Mouse (Mus musculus) lung, embryonic 15.5 days (tissue): Measurements from ENCODE around the gene Cblc. TPM values are rescaled to one million over a fixed set of nuclear protein-coding genes. Genes with fewer than 3 reads are reported as not detected.
"Not testable (repeated sequence)": the region's sequence is repeated elsewhere in the genome, so short reads cannot be mapped to it uniquely, and the experiment has no call there.

ENCODE experiments used
- ATAC-seq: fragments of 200-750 bp; cut with Nextera tagmentation; 2 replicates; pipeline ENCODE4 v1.8.0; 2017; ENCODE audit warnings: moderate number of reproducible peaks, borderline replicate concordance; ENCODE audit not compliant: low FRiP score, low TSS enrichment; ENCODE audit errors: extremely low read depth
- H3K27ac ChIP-seq: fragments of 300-500 bp; sonication (generic); 2 replicates; pipeline ENCODE4 v1.5.1; 2015; ENCODE audit warnings: moderate library complexity, mild to moderate bottlenecking, inconsistent platforms
- H3K27me3 ChIP-seq: fragments of 300-500 bp; sonication (generic); 2 replicates; pipeline ENCODE4 v1.6.1; 2015; ENCODE audit warnings: inconsistent platforms
- H3K36me3 ChIP-seq: fragments of 300-500 bp; sonication (generic); 2 replicates; pipeline ENCODE4 v1.6.1; 2015; ENCODE audit warnings: inconsistent platforms
- H3K4me1 ChIP-seq: fragments of 300-500 bp; sonication (generic); 2 replicates; pipeline ENCODE4 v1.6.1; 2015; ENCODE audit warnings: inconsistent platforms
- H3K4me2 ChIP-seq: fragments of 300-500 bp; sonication (generic); 2 replicates; pipeline ENCODE4 v1.6.1; 2015; ENCODE audit warnings: inconsistent platforms, mild to moderate bottlenecking, moderate library complexity
- H3K4me3 ChIP-seq: fragments of 300-500 bp; sonication (generic); 2 replicates; pipeline ENCODE4 v1.5.1; 2015; ENCODE audit warnings: mild to moderate bottlenecking, inconsistent platforms
- H3K9ac ChIP-seq: fragments of 300-500 bp; sonication (generic); 2 replicates; pipeline ENCODE4 v1.6.1; 2015; ENCODE audit warnings: inconsistent platforms
- H3K9me3 ChIP-seq: fragments of 300-500 bp; sonication (generic); 2 replicates; pipeline ENCODE4 v1.6.1; 2016; ENCODE audit warnings: inconsistent platforms
- WGBS: fragments of 180-500 bp; shearing (Covaris S2); methylation state at CpG from one replicate; pipeline ENCODE4 v1.1.7; 2015; 5-methylcytosine and 5-hydroxymethylcytosine counted together
- polyA plus RNA-seq: library from polyadenylated mRNA; unstranded; fragments of >200 nt; fragmentation: Nextera tagmentation; extraction: Ambion mirVana; gene quantifications from 2 replicates; pipeline ENCODE4 v1.2.1, GENCODE M21; 2015

Cblc gene
- polyA plus RNA-seq, 1 experiment from 2014 or later, result 15.2 TPM

- no peak for ATAC-seq
- no peak overlapping the region for H3K4me2 ChIP-seq
- no peaks in the 10 kb centered on the region for H3K9me3 ChIP-seq
- no peak overlapping the region for H3K4me3 ChIP-seq
- 80% methylated on average over 19 of the region's 19 CpGs for WGBS
- peaks cover 9% of the 10 kb centered on the region; the same call in 1 of the 2 replicates for H3K4me1 ChIP-seq
- peaks cover 18% of the 10 kb centered on the region for H3K27me3 ChIP-seq
- H3K36me3 ChIP-seq, result 0 out of 2 replicates have a peak, but pooled peaks cover under 1% of the 10 kb centered on the region
- H3K27ac ChIP-seq, result no peak overlapping the region
- no peak overlapping the region for H3K9ac ChIP-seq
Observed at GRCm38 (mm10) chr7:19792701-19793630, 3.6 kb downstream of the Cblc start.

GRCm38 (mm10) chr7:19791504-19791903 is 5.1 kb downstream of the Cblc start:
- not testable (repeated sequence) for H3K4me2 ChIP-seq, H3K27me3 ChIP-seq, ATAC-seq, H3K36me3 ChIP-seq, H3K9ac ChIP-seq, H3K4me3 ChIP-seq, H3K9me3 ChIP-seq, H3K4me1 ChIP-seq, H3K27ac ChIP-seq
- WGBS, result 86% methylated on average over 2 of the region's 2 CpGs

GRCm38 (mm10) chr7:19789904-19790347 is 6.7 kb downstream of the Cblc start:
- peak; percentile 28; the same call in 1 of the 2 replicates for ATAC-seq
- 1% methylated on average over 19 of the region's 19 CpGs for WGBS
- H3K27ac ChIP-seq, result no peak overlapping the region

GRCm38 (mm10) chr7:19785874-19786458 is 10.6 kb downstream of the Cblc start:
- no peaks in the 10 kb centered on the region for H3K27me3 ChIP-seq
- no peak overlapping the region for H3K4me3 ChIP-seq
- H3K4me1 ChIP-seq, result 0 out of 2 replicates have a peak, but pooled peaks cover 6% of the 10 kb centered on the region
- no peak overlapping the region for H3K9ac ChIP-seq
- 0 out of 2 replicates have a peak, but pooled peaks cover 2% of the 10 kb centered on the region for H3K36me3 ChIP-seq
- ATAC-seq, result no peak
- H3K9me3 ChIP-seq, result no peaks in the 10 kb centered on the region
- H3K4me2 ChIP-seq, result no peak overlapping the region
- WGBS, result 37% methylated on average over 12 of the region's 12 CpGs
- H3K27ac ChIP-seq, result no peak overlapping the region

More at GRCm38 (mm10) chr7:19789904-19790347, 6.7 kb downstream of the Cblc start:
- no peaks in the 10 kb centered on the region for H3K27me3 ChIP-seq
- H3K4me3 ChIP-seq, result peak overlapping the region; percentile 32
- no peaks in the 10 kb centered on the region for H3K9me3 ChIP-seq
- H3K9ac ChIP-seq, result no peak overlapping the region
- H3K4me1 ChIP-seq, result peaks cover 9% of the 10 kb centered on the region; the same call in 1 of the 2 replicates
- 0 out of 2 replicates have a peak, but pooled peaks cover 2% of the 10 kb centered on the region for H3K36me3 ChIP-seq
- H3K4me2 ChIP-seq, result peak overlapping the region; percentile 64

GRCm38 (mm10) chr7:19784764-19785535 is 11.7 kb downstream of the Cblc start:
- Histone ChIP-seq H3K36me3 (0 out of 2 replicates have a peak, but pooled peaks cover 2% of the 10 kb centered on the region), H3K9ac (no peak overlapping the region), H3K9me3 (no peaks in the 10 kb centered on the region), H3K27ac (no peak overlapping the region), H3K4me3 (no peak overlapping the region), H3K4me2 (no peak overlapping the region), H3K27me3 (no peaks in the 10 kb centered on the region), H3K4me1 (0 out of 2 replicates have a peak, but pooled peaks cover 6% of the 10 kb centered on the region)
- 23% methylated on average over 11 of the region's 11 CpGs for WGBS
- no peak for ATAC-seq

- no peak for ATAC-seq
- peak overlapping the region; percentile 55; the same call in 1 of the 2 replicates for H3K27ac ChIP-seq
- 0 out of 2 replicates have a peak, but pooled peaks cover 2% of the 10 kb centered on the region for H3K36me3 ChIP-seq
- WGBS, result 58% methylated on average over 8 of the region's 8 CpGs
- H3K4me1 ChIP-seq, result 0 out of 2 replicates have a peak, but pooled peaks cover 6% of the 10 kb centered on the region
- no peak overlapping the region for H3K9ac ChIP-seq
- no peak overlapping the region for H3K4me2 ChIP-seq
- no peaks in the 10 kb centered on the region for H3K9me3 ChIP-seq
- no peak overlapping the region for H3K4me3 ChIP-seq
- H3K27me3 ChIP-seq, result no peaks in the 10 kb centered on the region
Observed at GRCm38 (mm10) chr7:19783630-19784029, 13.0 kb downstream of the Cblc start.

GRCm38 (mm10) chr7:19782645-19783044 is 14.0 kb downstream of the Cblc start:
- H3K9me3 ChIP-seq, result no peaks in the 10 kb centered on the region
- H3K9ac ChIP-seq, result no peak overlapping the region
- H3K4me3 ChIP-seq, result no peak overlapping the region
- peaks cover 9% of the 10 kb centered on the region; the same call in 1 of the 2 replicates for H3K4me1 ChIP-seq
- no peak for ATAC-seq
- 95% methylated on average over 4 of the region's 4 CpGs for WGBS
- no peak overlapping the region for H3K4me2 ChIP-seq
- H3K27me3 ChIP-seq, result no peaks in the 10 kb centered on the region
- no peak overlapping the region for H3K27ac ChIP-seq
- H3K36me3 ChIP-seq, result no peaks in the 10 kb centered on the region

GRCm38 (mm10) chr7:19781741-19782140 is 14.9 kb downstream of the Cblc start:
- no peak overlapping the region for H3K4me3 ChIP-seq
- H3K4me2 ChIP-seq, result no peak overlapping the region
- WGBS, result 78% methylated on average over 7 of the region's 7 CpGs
- H3K4me1 ChIP-seq, result peaks cover 12% of the 10 kb centered on the region; the same call in 1 of the 2 replicates
- H3K27me3 ChIP-seq, result no peaks in the 10 kb centered on the region
- no peak for ATAC-seq
- no peaks in the 10 kb centered on the region for H3K36me3 ChIP-seq
- H3K9ac ChIP-seq, result no peak overlapping the region
- no peaks in the 10 kb centered on the region for H3K9me3 ChIP-seq
- H3K27ac ChIP-seq, result no peak overlapping the region

- ATAC-seq, result no peak
- H3K4me2 ChIP-seq, result no peak overlapping the region
- WGBS, result 71% methylated on average over 4 of the region's 4 CpGs
- no peak overlapping the region for H3K9ac ChIP-seq
- H3K36me3 ChIP-seq, result no peaks in the 10 kb centered on the region
- H3K9me3 ChIP-seq, result no peaks in the 10 kb centered on the region
- H3K4me3 ChIP-seq, result no peak overlapping the region
- H3K27me3 ChIP-seq, result no peaks in the 10 kb centered on the region
- H3K4me1 ChIP-seq, result peaks cover 12% of the 10 kb centered on the region; the same call in 1 of the 2 replicates
- H3K27ac ChIP-seq, result no peak overlapping the region
Observed at GRCm38 (mm10) chr7:19779903-19780302, 16.7 kb downstream of the Cblc start.

- no peak for ATAC-seq
- Histone ChIP-seq H3K27ac (peak overlapping the region; percentile 71), H3K27me3 (no peaks in the 10 kb centered on the region), H3K9ac (no peak overlapping the region), H3K4me2 (no peak overlapping the region), H3K4me1 (peaks cover 12% of the 10 kb centered on the region; the same call in 1 of the 2 replicates), H3K9me3 (no peaks in the 10 kb centered on the region), H3K36me3 (no peaks in the 10 kb centered on the region), H3K4me3 (no peak overlapping the region)
- 70% methylated on average over 8 of the region's 8 CpGs for WGBS
Observed at GRCm38 (mm10) chr7:19778645-19779044, 18.0 kb downstream of the Cblc start.

- WGBS, result 80% methylated on average over 11 of the region's 11 CpGs
- H3K4me1 ChIP-seq, result peaks cover 10% of the 10 kb centered on the region; the same call in 1 of the 2 replicates
- no peaks in the 10 kb centered on the region for H3K27me3 ChIP-seq
- no peaks in the 10 kb centered on the region for H3K36me3 ChIP-seq
- H3K9ac ChIP-seq, result no peak overlapping the region
- no peak overlapping the region for H3K4me3 ChIP-seq
- no peaks in the 10 kb centered on the region for H3K9me3 ChIP-seq
- H3K27ac ChIP-seq, result no peak overlapping the region
- ATAC-seq, result no peak
- no peak overlapping the region for H3K4me2 ChIP-seq
Observed at GRCm38 (mm10) chr7:19777049-19777723, 19.4 kb downstream of the Cblc start.
